Mouse (Mus musculus) thymus, postnatal 10 days (tissue): ENCODE data around the gene Slc13a3.
A peak's percentile ranks its signal among the peaks of the same experiment; 100 is the strongest.
"Not testable (repeated sequence)": the region's sequence is repeated elsewhere in the genome, so short reads cannot be mapped to it uniquely, and the experiment has no call there.

Source experiments
- DNase-seq, 2 experiments: peaks; one replicate each; pipeline ENCODE4 v3.0.0; 2021; ENCODE audit warnings: low spot score in 2 of 2

Gene Slc13a3

DNA sequence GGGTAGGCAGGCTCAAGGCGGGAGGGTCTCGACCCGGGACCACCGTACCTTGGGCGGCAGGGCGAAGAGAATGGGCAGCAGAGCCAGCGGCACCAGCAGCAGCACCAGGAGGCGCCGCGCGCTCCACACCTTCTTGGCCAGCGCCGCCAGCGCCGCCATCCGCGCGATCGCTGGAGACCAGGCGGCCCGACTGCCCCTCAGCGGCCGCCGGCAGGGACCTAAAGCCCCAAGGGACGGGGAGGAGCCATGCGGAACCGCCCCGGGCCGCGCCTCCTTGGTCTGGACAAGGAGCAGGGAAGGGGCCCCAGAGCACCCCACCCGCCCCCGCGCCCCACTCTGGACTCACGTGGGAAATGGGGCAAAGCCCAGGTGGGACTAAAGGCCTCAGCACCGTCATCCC, at the start of gene Slc13a3:
Gene Slc13a3 (minus strand): TSS at position 228 of the 400 bp plus-strand sequence.
- no peak for DNase-seq

DNA sequence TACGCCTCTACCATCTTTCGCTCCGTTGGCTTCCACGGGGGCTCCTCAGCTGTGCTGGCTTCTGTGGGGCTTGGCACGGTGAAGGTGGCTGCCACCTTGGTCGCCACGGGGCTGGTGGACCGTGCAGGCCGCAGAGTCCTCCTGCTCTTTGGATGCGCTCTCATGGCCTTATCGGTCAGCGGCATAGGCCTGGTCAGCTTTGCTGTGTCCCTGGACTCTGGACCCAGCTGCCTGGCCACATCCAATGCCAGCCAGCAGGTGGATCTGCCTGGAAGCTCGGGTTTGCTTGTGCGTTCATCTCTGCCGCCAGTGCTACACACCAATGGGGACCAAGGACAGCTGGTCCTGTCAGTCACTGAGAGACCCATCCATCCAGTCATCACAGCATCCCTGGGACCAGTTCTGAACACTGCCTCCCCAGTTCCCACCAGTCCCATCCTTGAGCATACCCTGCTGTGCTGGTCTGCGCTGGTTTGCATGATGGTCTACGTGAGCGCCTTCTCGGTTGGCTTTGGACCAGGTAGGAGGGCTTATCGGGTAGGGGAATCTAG, 42.2 kb upstream of the Slc13a3 start:
- DNase-seq: no peak

DNA sequence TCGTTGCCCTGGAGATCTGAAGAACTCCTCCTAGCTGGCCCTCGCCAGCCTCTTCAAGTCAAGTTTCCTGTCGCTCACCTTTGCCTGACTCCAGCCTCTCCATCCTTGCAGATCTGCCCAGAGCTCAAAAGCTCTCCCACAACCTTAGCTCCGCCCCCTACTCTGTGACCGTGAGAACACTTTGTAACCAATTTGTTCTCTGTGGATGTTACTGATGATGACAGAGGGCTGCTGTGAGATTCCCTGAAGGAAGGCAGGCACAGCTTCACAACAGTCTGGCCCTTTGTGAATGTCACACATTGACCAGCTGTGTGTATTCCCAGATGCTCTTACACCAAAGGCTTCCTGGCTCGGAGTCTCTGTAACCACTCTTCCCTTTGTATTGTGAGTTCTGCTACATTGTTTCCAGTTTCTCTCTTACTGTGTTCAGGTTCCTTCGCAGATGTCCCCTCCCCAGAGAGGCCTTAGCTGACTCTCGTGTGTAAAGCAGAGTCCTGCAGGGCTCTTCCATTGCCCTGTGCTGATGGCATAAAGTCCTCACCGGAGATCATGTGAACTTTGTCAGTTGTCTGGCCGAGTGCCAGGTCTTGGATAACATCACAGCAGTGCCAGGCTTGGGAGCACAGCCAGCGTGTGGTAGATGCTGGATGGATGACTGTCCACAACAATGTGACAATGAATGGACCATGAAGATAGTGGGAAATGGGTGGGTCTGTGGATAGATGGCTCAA, 40.0 kb upstream of the Slc13a3 start:
- no peak for DNase-seq

DNA sequence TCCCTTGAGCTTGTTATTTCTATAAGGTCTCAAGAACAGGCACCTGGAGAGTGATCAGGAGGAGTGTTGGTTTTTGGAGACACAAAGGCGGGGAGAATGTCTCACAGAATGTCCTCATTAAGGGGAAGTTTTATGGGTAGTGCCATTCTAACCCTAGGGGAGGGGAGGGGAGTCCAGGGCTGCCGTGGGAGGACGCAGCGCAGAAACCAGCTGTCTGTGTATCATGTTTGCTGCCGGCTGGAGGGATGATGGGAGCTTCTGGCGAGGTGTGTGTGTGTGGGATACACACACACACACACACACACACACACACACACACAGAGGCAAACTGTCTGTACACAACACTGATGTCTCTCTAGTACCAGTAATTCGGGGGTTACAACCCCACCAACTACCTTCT, 39.4 kb upstream of the Slc13a3 start:
- DNase-seq: no peak

DNA sequence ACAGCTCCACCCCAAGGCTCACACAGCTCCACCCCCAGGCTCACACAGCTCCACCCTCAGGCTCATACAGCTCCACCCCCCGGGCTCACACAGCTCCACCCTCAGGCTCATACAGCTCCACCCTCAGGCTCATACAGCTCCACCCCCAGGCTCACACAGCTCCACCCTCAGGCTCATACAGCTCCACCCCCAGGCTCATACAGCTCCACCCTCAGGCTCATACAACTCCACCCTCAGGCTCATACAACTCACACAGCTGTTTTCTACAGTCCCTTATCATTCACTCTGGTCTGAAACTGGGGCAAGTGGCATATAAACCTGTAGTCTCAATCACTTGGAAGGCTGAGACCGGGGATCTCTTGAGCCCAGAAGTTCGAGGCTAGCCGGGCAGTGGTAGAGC, 38.5 kb upstream of the Slc13a3 start:
- not testable (repeated sequence) for DNase-seq

DNA sequence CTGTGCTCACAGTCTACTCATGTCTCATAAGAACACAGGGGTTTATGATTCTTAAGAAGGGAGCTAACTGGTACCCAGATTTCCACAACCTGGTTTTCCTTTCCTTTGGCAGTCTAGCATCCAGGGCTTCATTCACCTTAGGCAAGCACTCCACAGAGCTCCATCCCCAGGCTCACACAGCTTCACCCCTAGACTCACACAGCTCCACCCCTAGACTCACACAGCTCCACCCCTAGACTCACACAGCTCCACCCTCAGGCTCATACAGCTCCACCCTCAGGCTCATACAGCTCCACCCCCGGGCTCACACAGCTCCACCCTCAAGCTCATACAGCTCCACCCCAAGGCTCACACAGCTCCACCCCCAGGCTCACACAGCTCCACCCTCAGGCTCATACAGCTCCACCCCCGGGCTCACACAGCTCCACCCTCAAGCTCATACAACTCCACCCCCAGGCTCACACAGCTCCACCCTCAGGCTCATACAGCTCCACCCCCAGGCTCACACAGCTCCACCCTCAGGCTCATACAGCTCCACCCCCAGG, 38.0 kb upstream of the Slc13a3 start:
- not testable (repeated sequence) for DNase-seq

DNA sequence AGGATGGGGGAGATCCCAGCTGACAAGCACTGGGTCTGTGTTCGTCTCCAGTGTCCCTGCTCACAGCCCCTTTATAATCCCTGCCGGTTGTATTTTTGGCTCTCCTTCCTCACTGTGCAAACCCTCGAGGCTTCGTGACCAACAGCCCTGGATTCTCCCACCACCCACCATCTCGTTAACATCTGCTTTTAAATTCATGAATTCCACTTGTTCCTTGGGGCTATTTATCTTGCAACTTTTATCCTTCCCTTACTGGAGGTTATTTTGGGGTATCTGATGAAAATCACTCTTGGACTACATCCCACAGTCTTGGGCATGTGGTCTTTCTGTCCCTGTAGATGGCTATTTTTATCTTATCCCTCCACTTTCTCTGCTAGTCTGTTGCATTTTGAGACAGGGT, 37.4 kb upstream of the Slc13a3 start:
- no peak for DNase-seq

DNA sequence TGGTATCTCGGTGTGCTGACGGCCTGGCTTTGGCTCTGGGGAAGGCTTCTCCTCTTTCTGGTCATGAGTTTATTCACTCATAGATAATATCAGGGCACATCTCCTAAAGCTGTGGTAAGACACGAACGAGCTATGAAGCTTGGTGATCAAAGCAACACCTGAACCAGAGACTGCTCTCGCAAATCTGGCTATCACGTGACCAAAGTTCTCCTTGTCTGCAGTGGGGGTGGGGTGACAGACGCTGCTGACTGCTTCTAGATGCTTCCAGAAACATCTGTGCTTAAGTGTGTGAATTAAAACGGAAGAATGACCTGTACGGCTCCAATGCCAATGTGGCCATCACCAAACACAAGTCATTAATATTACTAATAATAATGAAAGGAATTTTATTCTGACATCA, 36.7 kb upstream of the Slc13a3 start:
- DNase-seq: peak; percentile 32 to 49

DNA sequence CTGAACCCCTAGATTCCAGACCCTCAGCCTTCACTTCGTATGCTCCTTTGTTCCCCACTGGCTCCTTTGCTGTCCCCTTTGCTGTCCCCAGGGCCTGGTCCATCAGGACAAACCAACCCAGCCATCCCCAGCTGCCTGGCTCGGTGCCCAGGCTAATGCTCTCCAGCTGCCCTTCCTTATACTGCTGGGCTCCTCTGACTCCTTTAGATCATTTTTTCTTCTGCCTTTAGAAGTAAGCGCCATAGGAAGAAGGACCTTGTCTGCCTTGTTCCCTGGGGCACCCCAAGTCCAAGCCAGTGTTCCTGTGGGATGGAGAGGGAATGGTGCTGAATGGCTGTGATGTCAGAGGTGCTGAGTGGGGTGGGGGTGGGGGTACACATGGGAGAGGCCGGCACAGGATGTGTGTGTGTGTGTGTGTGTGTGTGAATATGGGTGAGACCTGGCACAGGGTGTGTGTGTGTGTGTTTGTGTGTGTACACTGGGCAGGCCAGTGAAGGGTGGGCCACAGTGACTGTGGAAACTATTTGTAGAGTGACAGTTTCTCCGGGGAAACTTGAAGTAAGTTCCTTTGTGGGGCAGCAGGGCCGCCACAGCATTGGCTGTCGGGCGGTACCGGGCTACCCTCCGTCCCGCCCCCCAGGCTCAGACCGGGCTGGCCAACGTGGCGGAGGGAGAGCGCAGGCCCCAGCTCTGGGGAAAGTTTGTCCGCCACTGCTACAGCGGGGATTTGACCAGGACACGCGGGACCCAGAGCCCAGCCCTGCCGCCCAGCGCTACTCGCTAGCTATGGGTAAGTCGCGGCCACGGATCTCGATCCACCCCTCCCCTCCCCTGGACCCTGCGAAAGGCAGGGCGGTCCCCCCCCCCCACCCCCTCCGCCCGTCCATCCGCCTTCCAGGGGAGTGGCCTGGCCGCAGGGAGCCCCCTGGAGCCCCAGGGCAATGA, 30.5 kb upstream of the Slc13a3 start, which contains the start of gene Slc2a10:
Gene Slc2a10 (plus strand): TSS at position 529 of the 945 bp plus-strand sequence.
- no peak for DNase-seq

DNA sequence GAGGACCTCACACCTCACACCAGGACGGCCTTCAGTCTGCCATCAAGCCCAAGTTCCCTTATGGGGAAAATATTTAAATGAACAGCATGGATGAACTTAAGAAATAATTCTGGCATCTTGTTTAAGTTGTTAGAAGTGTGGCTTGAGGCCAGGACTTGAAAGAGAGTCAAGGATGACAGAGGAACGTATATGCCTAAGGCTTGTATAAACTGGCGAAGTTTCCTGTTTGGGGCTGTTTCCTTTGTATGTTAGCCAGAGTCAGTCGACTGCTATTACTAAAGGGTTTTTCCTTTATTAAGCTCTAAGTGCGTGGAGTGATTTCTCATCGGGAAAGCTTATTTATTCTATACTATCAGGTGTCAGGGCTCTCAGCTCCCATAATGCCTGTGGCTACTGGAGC, 25.8 kb upstream of the Slc13a3 start:
- DNase-seq: no peak

DNA sequence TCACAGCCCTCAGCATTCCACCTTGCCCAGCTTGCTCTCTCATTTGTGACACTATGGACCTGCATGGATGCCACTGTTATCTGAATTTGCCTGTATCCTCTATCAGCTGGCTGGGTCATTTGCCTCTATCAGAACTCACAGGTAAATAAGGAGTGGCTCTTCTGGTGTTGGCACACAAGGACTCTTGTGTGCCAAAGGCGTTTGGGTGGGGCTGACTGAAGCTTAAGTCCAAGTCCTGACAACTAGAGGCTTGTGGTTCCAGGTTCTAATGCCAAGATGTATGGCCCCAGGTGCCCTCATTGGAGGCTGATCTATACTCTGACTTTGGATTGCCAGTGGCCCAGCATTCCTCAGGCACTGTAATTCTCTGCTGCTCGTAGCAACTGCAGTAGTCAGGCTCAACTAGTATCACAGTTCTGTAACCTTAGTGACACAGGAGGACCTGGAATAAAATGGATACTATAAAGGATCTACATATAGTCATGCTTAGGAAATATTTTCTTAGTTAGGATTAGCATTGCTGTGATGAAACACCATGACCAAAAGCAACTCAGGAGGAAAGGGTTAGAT, 24.8 kb upstream of the Slc13a3 start:
- DNase-seq: no peak

DNA sequence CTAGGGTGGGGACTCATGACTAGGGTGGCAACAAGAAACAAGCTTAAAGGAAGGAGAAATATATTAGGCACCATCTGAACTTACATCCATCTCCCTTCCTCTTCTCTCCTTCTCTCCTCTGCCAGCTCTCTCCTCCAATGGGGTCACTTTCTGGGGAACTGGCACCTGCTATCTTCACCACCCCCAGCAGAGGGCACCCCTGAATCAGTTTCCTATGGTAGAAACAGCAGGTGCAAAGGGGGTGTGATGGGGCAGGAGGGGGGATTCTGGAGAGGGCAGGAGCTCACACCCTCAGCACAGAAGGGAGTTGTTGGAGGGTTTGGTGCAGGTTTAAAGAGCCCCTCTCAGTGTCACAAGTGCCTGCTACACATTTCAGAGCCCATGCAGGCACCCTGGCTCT, 23.2 kb upstream of the Slc13a3 start:
- DNase-seq: peak; percentile 60 to 78

DNA sequence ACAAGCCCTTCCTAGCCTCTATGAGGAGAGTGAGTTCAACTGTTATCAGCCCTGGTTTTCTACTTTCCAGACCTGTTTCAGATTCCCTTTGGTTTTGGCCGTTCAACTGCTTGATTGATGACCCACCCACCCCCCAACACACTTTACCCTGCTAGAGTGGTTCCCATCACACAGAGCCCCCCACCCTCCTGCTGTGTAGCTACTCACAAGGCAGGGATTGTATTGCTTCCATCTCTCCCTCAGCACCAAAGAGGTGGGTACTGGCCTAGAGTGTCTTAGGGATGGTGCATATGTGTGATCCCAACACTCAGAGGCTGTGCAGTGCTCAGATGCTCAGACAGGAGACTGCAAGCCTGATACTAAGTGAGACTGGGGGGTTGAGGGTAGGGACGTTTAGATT, 21.5 kb upstream of the Slc13a3 start:
- no peak for DNase-seq

DNA sequence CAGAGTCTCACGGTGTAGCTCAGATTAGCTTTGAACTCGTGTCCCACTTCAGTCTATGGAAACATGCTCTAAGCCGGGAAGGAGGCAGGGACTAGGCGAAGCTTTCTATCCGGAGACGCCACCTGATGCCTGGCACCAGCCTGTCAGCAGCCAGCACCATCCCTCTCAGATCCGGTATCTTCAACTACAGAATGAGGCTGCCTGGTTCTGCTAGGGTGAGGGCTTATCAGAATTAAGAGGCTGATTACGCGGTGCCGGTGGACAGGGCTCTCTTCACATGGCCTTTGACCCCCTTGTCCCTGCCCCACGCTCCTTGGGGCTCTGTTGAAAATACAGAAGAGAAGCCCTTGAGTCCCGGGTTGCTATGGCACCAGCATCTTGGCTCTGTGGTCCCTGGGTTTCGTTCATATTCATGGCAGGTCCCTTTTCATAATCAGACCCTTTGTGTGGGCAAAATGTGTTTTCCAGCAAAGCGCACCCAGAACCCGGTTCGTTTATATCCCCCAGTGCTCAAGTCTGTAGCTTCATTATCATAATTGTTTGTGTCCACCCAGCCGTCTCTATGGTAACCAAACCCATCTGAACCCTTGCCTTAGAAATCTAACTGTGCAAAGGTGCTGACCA, 20.7 kb upstream of the Slc13a3 start:
- DNase-seq: no peak

DNA sequence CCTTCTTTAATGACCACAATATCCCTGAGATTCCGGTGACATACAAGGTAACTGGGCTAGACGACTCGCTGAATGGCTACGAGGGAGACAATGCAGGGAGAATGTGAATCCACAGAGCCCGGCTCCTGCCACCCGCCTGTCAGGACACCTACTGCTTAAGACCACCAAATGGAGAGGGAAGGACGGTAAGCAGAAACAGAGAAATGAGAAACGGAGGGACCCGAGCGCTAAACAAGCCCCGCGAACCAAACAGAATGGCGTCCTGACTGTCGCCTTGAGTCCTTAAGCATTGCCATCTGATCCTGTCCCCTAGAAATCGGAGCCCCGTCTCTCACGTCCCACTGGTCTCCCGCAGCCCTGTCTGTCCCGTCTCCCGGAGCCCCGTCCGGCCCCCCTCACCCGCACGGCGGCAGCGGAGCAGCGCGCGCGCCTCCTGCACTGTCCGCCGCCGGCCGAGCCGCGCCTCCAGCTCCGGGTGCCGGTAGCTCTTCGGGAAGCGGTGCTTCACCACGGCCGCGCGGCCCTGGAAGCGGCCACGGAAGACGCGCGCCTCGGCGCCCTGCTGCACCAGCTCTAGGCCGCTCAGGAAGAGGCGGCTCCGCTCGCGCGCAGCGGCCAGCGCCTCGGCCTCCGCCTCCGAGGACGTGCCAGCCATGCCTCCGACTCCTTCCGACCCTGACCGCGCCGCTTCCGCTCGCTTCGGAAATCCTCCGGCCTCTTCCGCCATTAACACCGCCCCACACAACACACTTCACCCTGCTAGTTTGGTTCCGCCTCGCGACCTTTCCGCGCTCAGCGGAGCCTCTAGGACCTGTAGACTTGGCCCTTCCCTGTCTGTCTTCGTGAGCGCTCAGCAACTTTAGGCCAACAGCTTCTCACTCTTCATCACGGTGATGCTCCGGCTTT, 19.9 kb upstream of the Slc13a3 start, which contains the start of gene Trp53rka:
Gene Trp53rka (minus strand): TSS at position 677 of the 906 bp plus-strand sequence.
- DNase-seq: peak; percentile 58 to 65

DNA sequence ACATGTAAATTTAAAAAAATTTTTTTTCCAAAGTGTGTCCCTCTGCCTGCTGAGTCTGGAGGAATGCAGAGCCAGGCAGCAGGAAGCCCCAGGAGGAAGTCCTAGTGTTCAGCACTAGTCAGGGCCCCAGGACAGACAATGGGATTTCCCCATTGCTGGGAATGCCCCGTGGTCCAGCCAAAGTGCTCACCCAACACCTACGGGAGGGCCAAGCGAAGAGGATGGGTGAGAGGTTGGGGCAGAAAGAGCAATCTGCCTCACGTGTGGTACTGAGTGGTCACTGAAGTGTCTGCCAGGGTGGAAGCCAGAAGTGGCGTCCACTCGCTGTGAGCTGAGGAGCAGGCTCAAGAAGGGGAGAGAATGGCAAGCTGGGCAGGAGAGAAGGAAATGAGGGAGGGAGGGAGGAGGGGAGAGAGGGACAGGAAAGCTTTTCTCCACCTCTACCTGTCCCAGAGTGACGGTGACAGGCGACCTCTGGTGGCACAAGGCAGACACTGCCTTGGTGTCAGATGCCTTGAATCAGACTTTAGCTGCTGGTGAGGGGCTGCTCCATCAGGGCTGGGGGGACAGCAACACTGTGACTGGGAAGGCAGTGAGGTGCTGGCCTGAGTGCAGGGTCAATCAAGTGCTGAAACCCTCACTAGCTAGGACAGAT, 14.0 kb upstream of the Slc13a3 start:
- peak; percentile 28 to 61 for DNase-seq

DNA sequence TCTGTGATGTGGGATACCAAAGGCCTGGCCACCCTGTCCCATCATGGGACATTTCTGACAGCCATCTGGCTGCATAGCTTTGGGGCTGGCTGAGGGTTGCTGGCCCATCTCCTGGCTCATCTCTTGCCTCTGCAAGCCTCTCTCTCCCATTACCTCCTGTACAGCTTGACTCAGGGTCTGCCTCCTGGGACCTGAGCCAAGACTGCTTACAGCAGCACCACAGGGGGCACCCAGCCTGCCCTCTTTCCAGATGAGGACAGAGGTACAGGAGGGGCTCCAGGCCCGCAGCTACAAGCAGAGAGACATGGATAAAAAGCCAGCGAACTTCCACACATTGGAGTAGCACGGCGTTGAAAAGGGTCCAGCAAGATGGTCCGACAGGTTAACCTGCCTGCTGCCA, 13.4 kb upstream of the Slc13a3 start:
- no peak for DNase-seq

DNA sequence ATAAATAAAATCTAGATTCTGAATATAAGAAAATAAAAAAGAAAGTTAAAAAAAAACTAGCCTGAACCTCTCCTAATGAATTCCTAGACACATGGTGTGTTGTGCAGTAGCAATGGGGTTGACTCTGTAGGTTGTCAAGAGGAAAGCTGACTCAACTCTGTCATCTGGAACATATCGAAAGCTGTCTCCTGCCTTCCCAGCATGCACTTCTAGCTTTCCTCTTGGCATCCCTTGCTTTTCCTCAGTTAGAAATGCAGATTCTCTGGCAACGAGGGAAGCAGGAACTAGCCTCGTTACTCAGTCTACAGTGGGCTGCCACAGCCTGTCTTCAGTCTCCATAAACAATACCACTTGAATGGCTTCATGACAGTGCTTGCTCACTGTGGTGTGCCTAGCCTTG, 12.8 kb upstream of the Slc13a3 start:
- no peak for DNase-seq

DNA sequence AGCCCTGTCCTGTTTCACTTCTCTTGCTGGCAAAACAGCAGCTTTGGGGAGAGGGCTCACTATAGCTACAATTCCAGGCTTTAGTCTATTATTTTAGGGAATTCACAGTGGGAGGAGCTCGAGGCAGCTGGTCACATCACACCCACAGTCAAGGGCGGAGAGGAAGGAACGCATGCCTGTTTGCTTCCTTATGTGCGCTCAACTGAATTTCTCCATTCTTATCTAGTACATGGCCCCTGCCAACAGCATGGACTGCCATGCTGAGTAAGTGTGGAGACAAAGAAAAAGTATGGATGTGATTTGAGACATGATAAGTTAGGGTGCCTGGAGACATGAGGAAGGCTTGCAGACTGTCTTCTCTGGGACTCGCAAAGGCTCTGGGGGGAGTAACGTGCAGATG, 11.1 kb upstream of the Slc13a3 start:
- no peak for DNase-seq

DNA sequence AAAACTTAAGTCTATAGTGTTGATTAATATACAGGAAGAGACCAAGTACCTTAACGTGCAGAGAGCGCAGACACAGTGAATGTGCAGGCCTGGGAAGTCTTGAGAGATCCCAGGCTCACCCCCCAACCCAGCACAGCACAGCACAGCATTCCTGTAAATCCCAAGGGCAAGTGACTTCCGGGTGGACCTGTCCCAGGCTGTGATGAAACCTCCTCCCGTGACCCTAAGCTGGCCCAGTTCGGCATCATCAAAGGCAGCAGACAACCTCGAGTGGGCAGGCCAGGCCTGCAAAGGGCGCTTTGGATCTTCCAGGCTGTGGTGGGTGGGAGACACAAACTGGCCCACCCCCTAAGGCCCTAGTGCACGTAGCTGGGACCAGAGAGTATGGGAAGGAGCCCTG, 9.0 kb upstream of the Slc13a3 start:
- no peak for DNase-seq
